Mouse (Mus musculus) E14TG2a.4 (cell line): ENCODE results near the gene Farp2.

Experiments
- CTCF ChIP-seq: conservative IDR thresholded peaks from 2 replicates; pipeline ENCODE4 v1.5.1; 2014; ENCODE audit warnings: low read length
- POU5F1 ChIP-seq: IDR thresholded peaks from 2 replicates; pipeline ENCODE4 v1.6.1; 2014; ENCODE audit warnings: low read length, borderline replicate concordance

DNA sequence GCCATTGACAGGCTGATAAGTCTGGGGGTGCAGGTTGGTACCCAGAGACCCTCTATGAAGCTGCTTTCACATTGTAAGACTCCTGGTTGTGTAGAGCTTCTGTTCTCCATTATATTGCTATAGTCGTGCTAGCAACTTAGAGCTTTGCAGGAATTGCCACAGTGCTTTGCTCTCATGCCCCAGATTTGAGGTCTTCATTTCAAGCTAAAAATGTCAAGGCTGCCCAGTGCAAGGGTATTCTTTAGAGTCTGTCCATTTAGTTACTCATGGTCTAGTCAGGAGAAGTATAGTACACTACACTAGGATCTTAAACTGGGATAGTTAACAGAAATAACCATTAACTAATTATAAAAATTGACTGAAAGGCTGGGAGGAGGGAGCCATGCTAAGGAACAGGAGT, 35.4 kb downstream of the Farp2 start:
- TF ChIP-seq CTCF (no peak), POU5F1 (no peak)
